Mouse (Mus musculus): ENCODE data around the gene Retnlg. TPM values are rescaled to one million over a fixed set of nuclear protein-coding genes. Genes with fewer than 3 reads are reported as not detected.
"Not testable (repeated sequence)": the region's sequence is repeated elsewhere in the genome, so short reads cannot be mapped to it uniquely, and the experiment has no call there.

The Retnlg gene
- not detected in 2 replicates for polyA plus RNA-seq (2016; fragmentation: Nextera tagmentation; extraction: Ambion mirVana)

DNA sequence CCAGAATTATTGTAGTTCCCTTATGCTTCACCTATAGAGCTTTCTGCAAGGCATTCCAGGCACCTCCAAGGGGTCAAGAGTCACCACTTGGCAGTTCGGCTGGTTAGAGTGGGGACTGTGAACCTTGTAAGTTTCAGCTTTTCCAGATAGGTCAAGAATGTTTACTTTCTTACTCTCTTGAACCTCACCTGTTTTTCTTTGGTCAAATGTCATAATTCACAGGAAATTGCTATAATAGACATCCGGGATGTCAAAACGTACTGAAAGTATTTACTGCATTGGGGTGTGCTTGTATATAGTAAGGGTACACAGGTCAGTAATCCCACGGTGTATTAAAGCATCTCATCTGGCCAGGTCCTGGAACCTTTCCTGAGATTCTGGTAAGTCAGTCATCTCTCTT lies at the start of gene Retnlg:
Gene Retnlg, plus strand, starts transcription at position 301 of the 400 bp plus-strand sequence.
- no peaks in the 10 kb centered on the region for H3K9me3 ChIP-seq
- no peaks in the 10 kb centered on the region for H3K4me1 ChIP-seq (replicated peaks)
- ATAC-seq (ENCODE audit: insufficient number of reproducible peaks, insufficient read depth, low FRiP score, low TSS enrichment, low read depth), result no peak
- H3K36me3 ChIP-seq, result no peaks in the 10 kb centered on the region
- no peak within 1 kb of the TSS for H3K9ac ChIP-seq (replicated peaks)
- no peak within 1 kb of the TSS for H3K4me3 ChIP-seq (replicated peaks)
- H3K4me2 ChIP-seq, result no peak within 1 kb of the TSS
- no peak within 1 kb of the TSS for H3K27ac ChIP-seq
- no peaks in the 10 kb centered on the region for H3K27me3 ChIP-seq
- 79% methylated on average over 4 of the region's 4 CpGs for WGBS

GRCm38 (mm10) chr16:48826474-48826873 lies 45.9 kb upstream of the Retnlg start:
- Histone ChIP-seq H3K9me3 (no peaks in the 10 kb centered on the region), H3K27me3 (no peaks in the 10 kb centered on the region), H3K4me2 (no peak overlapping the region), H3K27ac (no peak overlapping the region), H3K9ac (replicated peaks) (no peak overlapping the region), H3K36me3 (no peaks in the 10 kb centered on the region), H3K4me1 (replicated peaks) (no peaks in the 10 kb centered on the region), H3K4me3 (replicated peaks) (no peak overlapping the region)
- no peak for ATAC-seq (ENCODE audit: insufficient number of reproducible peaks, insufficient read depth, low FRiP score, low TSS enrichment, low read depth)
- 88% methylated on average over 3 of the region's 3 CpGs for WGBS

- Histone ChIP-seq H3K27ac (no peak overlapping the region), H3K9ac (replicated peaks) (no peak overlapping the region), H3K4me1 (replicated peaks) (no peaks in the 10 kb centered on the region), H3K9me3 (no peaks in the 10 kb centered on the region), H3K36me3 (no peaks in the 10 kb centered on the region), H3K4me3 (replicated peaks) (no peak overlapping the region), H3K27me3 (no peaks in the 10 kb centered on the region), H3K4me2 (no peak overlapping the region)
- WGBS, result 36% methylated on average over 1 of the region's 1 CpGs
- ATAC-seq (ENCODE audit: insufficient number of reproducible peaks, insufficient read depth, low FRiP score, low TSS enrichment, low read depth), result no peak
Observed at GRCm38 (mm10) chr16:48827625-48828024, 44.8 kb upstream of the Retnlg start.

DNA sequence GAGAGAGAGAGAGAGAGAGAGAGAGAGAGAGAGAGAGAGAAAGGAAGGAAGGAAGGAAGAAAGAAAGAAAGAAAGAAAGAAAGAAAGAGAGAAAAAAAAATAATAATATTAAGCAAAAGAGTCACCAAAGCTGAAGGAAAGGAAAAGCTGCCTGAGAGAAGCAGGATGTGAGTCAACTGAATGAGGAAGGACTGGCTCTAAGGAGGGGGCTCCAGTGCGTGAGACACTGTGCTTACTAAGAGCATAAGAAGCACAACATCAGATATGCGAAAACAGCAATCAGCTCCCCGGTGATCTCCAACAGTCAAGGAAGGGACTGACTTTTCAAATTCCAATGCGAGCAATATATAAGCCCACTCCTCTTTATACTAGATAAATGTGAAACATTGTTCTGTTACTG lies 43.4 kb upstream of the Retnlg start:
- Histone ChIP-seq H3K36me3 (no peaks in the 10 kb centered on the region), H3K9me3 (no peaks in the 10 kb centered on the region), H3K27ac (no peak overlapping the region), H3K4me3 (replicated peaks) (no peak overlapping the region), H3K4me2 (no peak overlapping the region), H3K4me1 (replicated peaks) (no peaks in the 10 kb centered on the region), H3K27me3 (no peaks in the 10 kb centered on the region), H3K9ac (replicated peaks) (no peak overlapping the region)
- ATAC-seq (ENCODE audit: insufficient number of reproducible peaks, insufficient read depth, low FRiP score, low TSS enrichment, low read depth), result no peak
- WGBS, result 86% methylated on average over 4 of the region's 4 CpGs

- 67% methylated on average over 8 of the region's 8 CpGs for WGBS
- no peaks in the 10 kb centered on the region for H3K27me3 ChIP-seq
- H3K4me2 ChIP-seq, result no peak overlapping the region
- H3K9me3 ChIP-seq, result no peaks in the 10 kb centered on the region
- H3K4me1 ChIP-seq (replicated peaks), result no peaks in the 10 kb centered on the region
- H3K9ac ChIP-seq (replicated peaks), result no peak overlapping the region
- no peak for ATAC-seq (ENCODE audit: insufficient number of reproducible peaks, insufficient read depth, low FRiP score, low TSS enrichment, low read depth)
- H3K4me3 ChIP-seq (replicated peaks), result no peak overlapping the region
- no peak overlapping the region for H3K27ac ChIP-seq
- H3K36me3 ChIP-seq, result no peaks in the 10 kb centered on the region
Observed at GRCm38 (mm10) chr16:48832055-48832454, 40.4 kb upstream of the Retnlg start.

DNA sequence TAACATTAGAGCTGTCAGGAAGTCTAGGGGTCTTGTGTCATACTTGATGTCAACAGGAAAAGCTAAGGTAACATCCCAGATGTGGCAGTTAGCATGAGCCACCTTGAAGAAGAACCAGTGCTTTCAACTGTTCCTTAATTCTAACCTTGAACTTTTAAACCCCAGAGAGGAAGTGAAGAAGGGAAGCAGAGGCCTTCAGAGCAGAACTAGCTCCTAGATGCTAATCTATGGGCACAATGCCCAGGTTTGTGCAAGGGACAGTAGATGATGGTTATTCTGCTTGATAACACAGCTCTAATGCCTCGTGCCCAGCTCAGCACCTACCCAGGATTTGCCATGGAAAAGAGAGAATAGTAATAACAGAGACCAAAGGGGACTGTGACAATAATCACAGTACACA lies 38.8 kb upstream of the Retnlg start:
- not testable (repeated sequence) for H3K9ac ChIP-seq (replicated peaks); H3K36me3 ChIP-seq; H3K9me3 ChIP-seq; H3K27ac ChIP-seq; H3K4me2 ChIP-seq; H3K4me1 ChIP-seq (replicated peaks); H3K27me3 ChIP-seq; ATAC-seq (ENCODE audit: insufficient number of reproducible peaks, insufficient read depth, low FRiP score, low TSS enrichment, low read depth); H3K4me3 ChIP-seq (replicated peaks)
- WGBS, result 72% methylated on average over 1 of the region's 1 CpGs

DNA sequence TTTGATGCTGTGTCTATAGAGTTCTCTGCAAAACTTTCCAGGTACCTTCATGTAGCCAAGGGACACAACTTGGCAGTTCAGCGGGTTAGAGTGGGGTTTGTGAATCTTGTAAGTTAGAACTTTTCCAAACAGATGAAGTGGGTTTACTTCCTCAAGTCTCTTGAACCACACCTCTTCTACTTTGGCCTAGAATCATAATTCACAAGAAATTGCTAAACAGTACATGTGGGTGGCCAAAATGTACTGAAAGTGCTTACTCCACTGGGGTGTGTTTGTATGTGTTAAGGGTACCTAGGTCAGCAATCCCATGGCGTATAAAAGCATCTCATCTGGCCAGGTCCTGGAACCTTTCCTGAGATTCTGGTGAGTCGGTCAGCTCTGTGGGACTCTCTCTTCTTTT lies 30.2 kb upstream of the Retnlg start, which contains the start of gene Retnla:
Gene Retnla, plus strand, starts transcription at position 286 of the 400 bp plus-strand sequence.
- Histone ChIP-seq H3K4me2 (no peak within 1 kb of the TSS), H3K9ac (replicated peaks) (no peak within 1 kb of the TSS), H3K9me3 (no peaks in the 10 kb centered on the region), H3K27ac (no peak within 1 kb of the TSS), H3K36me3 (no peaks in the 10 kb centered on the region), H3K4me3 (replicated peaks) (no peak within 1 kb of the TSS), H3K4me1 (replicated peaks) (no peaks in the 10 kb centered on the region), H3K27me3 (no peaks in the 10 kb centered on the region)
- WGBS, result 84% methylated on average over 3 of the region's 3 CpGs
- no peak for ATAC-seq (ENCODE audit: insufficient number of reproducible peaks, insufficient read depth, low FRiP score, low TSS enrichment, low read depth)

- H3K9ac ChIP-seq (replicated peaks), result no peak overlapping the region
- no peak overlapping the region for H3K4me2 ChIP-seq
- H3K9me3 ChIP-seq, result no peaks in the 10 kb centered on the region
- ATAC-seq (ENCODE audit: insufficient number of reproducible peaks, insufficient read depth, low FRiP score, low TSS enrichment, low read depth), result no peak
- H3K4me1 ChIP-seq (replicated peaks), result no peaks in the 10 kb centered on the region
- H3K36me3 ChIP-seq, result no peaks in the 10 kb centered on the region
- H3K27me3 ChIP-seq, result no peaks in the 10 kb centered on the region
- no peak overlapping the region for H3K27ac ChIP-seq
- WGBS, result 89% methylated on average over 4 of the region's 4 CpGs
- no peak overlapping the region for H3K4me3 ChIP-seq (replicated peaks)
Observed at GRCm38 (mm10) chr16:48843671-48844386, 28.6 kb upstream of the Retnlg start.

GRCm38 (mm10) chr16:48865004-48865403 lies 7.4 kb upstream of the Retnlg start:
- not testable (repeated sequence) for H3K27me3 ChIP-seq; H3K36me3 ChIP-seq; ATAC-seq (ENCODE audit: insufficient number of reproducible peaks, insufficient read depth, low FRiP score, low TSS enrichment, low read depth); H3K4me3 ChIP-seq (replicated peaks); H3K9me3 ChIP-seq; H3K9ac ChIP-seq (replicated peaks); H3K4me2 ChIP-seq; H3K27ac ChIP-seq; H3K4me1 ChIP-seq (replicated peaks)
- 95% methylated on average over 1 of the region's 1 CpGs for WGBS

- no peaks in the 10 kb centered on the region for H3K36me3 ChIP-seq
- H3K4me1 ChIP-seq (replicated peaks), result no peaks in the 10 kb centered on the region
- H3K4me2 ChIP-seq, result no peak overlapping the region
- 63% methylated on average over 2 of the region's 2 CpGs for WGBS
- no peak overlapping the region for H3K4me3 ChIP-seq (replicated peaks)
- no peak overlapping the region for H3K9ac ChIP-seq (replicated peaks)
- no peaks in the 10 kb centered on the region for H3K27me3 ChIP-seq
- ATAC-seq (ENCODE audit: insufficient number of reproducible peaks, insufficient read depth, low FRiP score, low TSS enrichment, low read depth), result no peak
- H3K9me3 ChIP-seq, result no peaks in the 10 kb centered on the region
- H3K27ac ChIP-seq, result no peak overlapping the region
Observed at GRCm38 (mm10) chr16:48867690-48868089, 4.7 kb upstream of the Retnlg start.

- Histone ChIP-seq H3K9ac (replicated peaks) (no peak overlapping the region), H3K4me2 (no peak overlapping the region), H3K36me3 (no peaks in the 10 kb centered on the region), H3K4me1 (replicated peaks) (no peaks in the 10 kb centered on the region), H3K4me3 (replicated peaks) (no peak overlapping the region), H3K9me3 (no peaks in the 10 kb centered on the region), H3K27ac (no peak overlapping the region), H3K27me3 (no peaks in the 10 kb centered on the region)
- WGBS, result 71% methylated on average over 1 of the region's 1 CpGs
- no peak for ATAC-seq (ENCODE audit: insufficient number of reproducible peaks, insufficient read depth, low FRiP score, low TSS enrichment, low read depth)
Observed at GRCm38 (mm10) chr16:48868663-48869062, 3.8 kb upstream of the Retnlg start.

- H3K4me2 ChIP-seq, result no peak overlapping the region
Observed at GRCm38 (mm10) chr16:48869671-48870070, 2.8 kb upstream of the Retnlg start.

More at GRCm38 (mm10) chr16:48869671-48870070, 2.8 kb upstream of the Retnlg start:
- no peak overlapping the region for H3K4me3 ChIP-seq (replicated peaks)
- no peak overlapping the region for H3K9ac ChIP-seq (replicated peaks)
- H3K36me3 ChIP-seq, result no peaks in the 10 kb centered on the region
- WGBS, result 81% methylated on average over 3 of the region's 3 CpGs
- no peaks in the 10 kb centered on the region for H3K9me3 ChIP-seq
- ATAC-seq (ENCODE audit: insufficient number of reproducible peaks, insufficient read depth, low FRiP score, low TSS enrichment, low read depth), result no peak
- H3K4me1 ChIP-seq (replicated peaks), result no peaks in the 10 kb centered on the region
- H3K27ac ChIP-seq, result no peak overlapping the region
- no peaks in the 10 kb centered on the region for H3K27me3 ChIP-seq

All from limb, embryonic 12.5 days (tissue).